Mouse (Mus musculus) mouse embryonic stem cell (cell line): Measurements from ENCODE around the gene Spo11.

Source experiments
- in situ Hi-C, 2 experiments: fragments of 300-500 bp; cut with MboI; formaldehyde crosslinking; loops; 1 replicate in 1 of 2; 3 replicates in 1 of 2; pipeline ENCODE4 v1.14.3; 2019 to 2020; ENCODE audit warnings: low sequenced_read_pairs in 2 of 2, low pct_unique_long_range_greater_than_20kb in 1 of 2, mixed read lengths in 1 of 2; ENCODE audit not compliant: unreplicated experiment in 1 of 2

Spo11 gene

GRCm38 (mm10) chr2:173023371-173023851, 45.9 kb downstream of the Spo11 start:
- in situ Hi-C loops = no loop called here

- in situ Hi-C loops = no loop called here
These were observed 46.5 kb downstream of the Spo11 start for GRCm38 (mm10) chr2:173023966-173024365.

GRCm38 (mm10) chr2:173024392-173024791, 46.9 kb downstream of the Spo11 start:
- in situ Hi-C loops = no loop called here

- in situ Hi-C loops = no loop called here
These were observed 47.4 kb downstream of the Spo11 start for GRCm38 (mm10) chr2:173024938-173025337.

- in situ Hi-C loops = no loop called here
These were observed 48.8 kb downstream of the Spo11 start for GRCm38 (mm10) chr2:173026286-173026685.

- in situ Hi-C loops = no loop called here
These were observed 49.2 kb downstream of the Spo11 start for GRCm38 (mm10) chr2:173026688-173027131.

- in situ Hi-C loops = no loop called here
These were observed 49.8 kb downstream of the Spo11 start for GRCm38 (mm10) chr2:173027169-173027823.

- in situ Hi-C loops = no loop called here
These were observed 50.5 kb downstream of the Spo11 start for GRCm38 (mm10) chr2:173027824-173028495.

GRCm38 (mm10) chr2:173028508-173029031, 51.1 kb downstream of the Spo11 start:
- in situ Hi-C loops = no loop called here

GRCm38 (mm10) chr2:173030591-173031338, 53.3 kb downstream of the Spo11 start:
- in situ Hi-C loops = no loop called here

- in situ Hi-C loops = no loop called here
These were observed 56.0 kb downstream of the Spo11 start for GRCm38 (mm10) chr2:173033531-173033930.

GRCm38 (mm10) chr2:173034998-173035397, 57.5 kb downstream of the Spo11 start:
- in situ Hi-C loops = no loop called here

GRCm38 (mm10) chr2:173035653-173036052, 58.2 kb downstream of the Spo11 start:
- in situ Hi-C loops = no loop called here

GRCm38 (mm10) chr2:173036055-173036454, 58.6 kb downstream of the Spo11 start:
- in situ Hi-C loops = no loop called here

- in situ Hi-C loops = no loop called here
These were observed 59.1 kb downstream of the Spo11 start for GRCm38 (mm10) chr2:173036611-173037010.

- in situ Hi-C loops = no loop called here
These were observed 59.8 kb downstream of the Spo11 start for GRCm38 (mm10) chr2:173037347-173037746.

GRCm38 (mm10) chr2:173037827-173038607, 60.5 kb downstream of the Spo11 start:
- in situ Hi-C loops = no loop called here

GRCm38 (mm10) chr2:173039041-173039440, 61.5 kb downstream of the Spo11 start:
- in situ Hi-C loops = no loop called here
